Mouse (Mus musculus) skeletal muscle tissue, adult 2 months (tissue): ENCODE measurements around the gene Copa.

ENCODE experiments used
- DNase-seq: peaks from one replicate; pipeline ENCODE4 v3.0.0-alpha.2; 2012; ENCODE audit warnings: low read depth, low spot score

The Copa gene

DNA sequence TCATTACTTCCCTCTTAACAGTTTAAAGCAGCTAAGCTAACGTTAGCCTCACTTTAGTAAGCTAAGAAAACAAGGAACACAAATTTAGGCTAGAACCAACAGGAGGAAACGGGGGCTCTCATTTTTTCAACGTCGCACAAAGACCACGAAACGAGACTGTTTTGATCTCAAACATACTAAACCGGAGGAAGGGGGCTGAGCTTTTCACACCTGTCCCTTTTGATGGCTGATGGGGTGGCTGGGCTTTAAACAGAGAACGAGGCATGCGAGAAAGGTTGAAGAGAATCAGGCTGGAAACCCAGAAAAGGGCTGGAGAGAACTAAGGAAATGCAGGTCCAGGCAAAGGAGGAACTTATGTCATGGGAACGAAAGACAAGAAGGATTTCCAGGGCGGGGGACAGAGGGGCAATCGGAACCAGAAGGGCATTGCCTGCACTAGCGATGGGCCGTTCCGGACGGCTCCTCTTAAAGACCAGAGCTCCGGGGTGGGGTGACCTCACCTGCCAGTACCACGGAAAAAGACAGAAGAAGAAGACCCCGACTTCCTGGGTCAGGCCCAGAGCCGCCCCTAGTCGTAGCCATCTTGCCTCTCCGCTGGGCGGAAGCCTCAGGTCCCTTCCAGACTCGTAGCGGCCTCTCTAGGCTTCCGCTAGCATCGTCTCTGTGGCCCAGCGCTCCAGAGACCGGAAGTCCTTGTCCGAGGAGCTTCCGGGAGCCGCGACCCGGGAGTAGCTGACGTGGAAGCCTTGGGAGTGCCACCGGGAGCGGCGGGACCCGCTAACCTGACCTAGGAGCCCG lies at the start of gene Copa, which contains the start of gene Ncstn:
Gene Copa (plus strand): TSS at position 429 of the 798 bp plus-strand sequence.
Gene Ncstn (minus strand): TSS at position 695 of the 798 bp plus-strand sequence.
- DNase-seq, result peak; percentile 93

DNA sequence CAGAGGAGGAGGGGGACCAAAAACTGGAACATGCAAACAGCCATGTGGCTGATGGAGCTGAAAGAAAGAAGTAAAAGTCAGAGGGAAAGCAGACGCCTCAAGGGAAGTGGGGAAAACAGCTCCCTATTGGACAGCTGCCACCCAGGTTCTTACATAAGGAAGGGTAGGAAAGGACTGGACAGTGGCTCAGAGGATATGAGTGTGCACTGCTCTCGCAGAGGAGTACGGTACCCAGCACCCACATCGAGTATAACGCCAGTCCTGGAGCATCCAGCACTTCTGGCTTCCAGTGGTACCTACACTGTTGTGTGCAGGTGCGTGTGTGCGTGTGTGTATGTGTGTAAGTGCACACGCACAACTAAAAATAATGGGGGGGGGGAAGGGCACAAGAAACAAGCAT lies 35.9 kb upstream of the Copa start:
- no peak for DNase-seq

DNA sequence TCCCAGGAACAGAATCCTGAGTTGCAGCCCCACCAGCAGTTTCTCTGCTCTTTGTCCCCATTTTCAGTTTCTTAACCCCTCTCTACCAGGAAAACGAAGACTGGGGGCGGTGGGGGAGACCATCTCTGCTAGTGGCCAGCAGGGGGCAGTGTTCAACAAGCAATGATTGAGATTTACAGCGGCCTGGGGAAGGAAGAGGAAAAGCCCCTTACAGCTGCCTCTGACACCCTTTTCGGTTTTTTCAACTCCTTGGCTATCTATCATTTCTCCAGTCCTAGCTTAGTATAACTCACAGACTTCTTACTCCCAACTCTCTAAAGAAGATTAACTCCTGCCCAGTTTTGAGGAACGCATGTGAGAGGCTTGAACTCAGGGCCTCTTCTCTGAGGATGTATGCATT lies 35.4 kb upstream of the Copa start:
- peak; percentile 51 for DNase-seq

DNA sequence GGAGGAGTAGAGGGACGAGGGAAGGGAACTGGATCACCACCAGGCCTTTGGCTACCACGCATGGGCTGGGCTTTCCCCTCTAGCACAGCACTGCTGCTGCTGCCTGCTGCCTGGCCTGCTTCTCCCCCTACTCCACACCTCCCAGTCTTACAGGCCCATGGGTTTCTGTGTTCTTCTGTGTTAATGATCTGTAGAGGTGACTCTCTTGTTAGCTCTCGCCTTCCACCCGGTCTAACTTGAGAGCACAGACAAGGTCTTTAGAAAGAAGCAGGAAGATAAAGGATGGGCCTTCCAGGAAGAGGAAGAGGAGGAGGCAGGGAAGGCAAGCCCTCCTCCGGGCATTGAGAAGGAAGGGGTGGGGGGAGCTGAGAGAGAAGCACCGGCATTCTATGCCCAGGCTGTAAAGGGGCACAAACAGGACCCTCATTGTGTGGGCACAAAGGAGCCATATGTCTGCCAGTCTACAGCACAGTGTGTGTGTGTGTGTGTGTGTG lies 34.0 kb upstream of the Copa start:
- DNase-seq, result no peak

DNA sequence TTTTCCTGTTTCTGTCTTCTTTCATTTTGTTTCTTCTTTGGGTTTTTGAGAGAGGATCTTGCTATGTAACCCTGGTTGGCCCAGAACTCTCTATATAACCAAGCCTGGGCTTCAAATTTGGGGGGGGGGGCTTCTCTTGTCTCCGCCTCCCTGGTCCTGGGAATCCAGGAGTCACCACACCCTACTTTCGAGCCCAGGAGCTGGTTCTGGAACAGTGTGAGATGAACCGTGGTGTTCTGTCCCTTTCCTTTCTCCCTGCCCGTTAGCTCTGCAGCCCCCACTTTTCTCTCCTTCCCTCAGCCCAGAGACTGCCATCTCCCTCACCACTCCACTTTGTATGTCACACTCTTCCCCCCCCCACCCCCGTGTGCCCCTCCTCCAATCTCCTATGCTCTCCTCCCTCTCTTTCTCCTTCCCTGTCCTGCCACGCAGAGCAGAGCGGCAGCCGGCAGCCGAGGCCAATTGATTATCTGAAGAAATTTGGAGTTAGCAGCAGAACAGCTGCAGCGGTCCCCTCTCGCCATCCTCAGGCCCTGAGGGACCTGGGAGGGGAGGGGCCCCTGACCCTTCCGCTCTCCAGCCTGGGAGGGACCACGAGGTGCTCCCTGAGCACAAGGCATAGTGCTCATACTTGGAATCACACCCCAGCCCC lies 33.1 kb upstream of the Copa start:
- DNase-seq, result no peak

DNA sequence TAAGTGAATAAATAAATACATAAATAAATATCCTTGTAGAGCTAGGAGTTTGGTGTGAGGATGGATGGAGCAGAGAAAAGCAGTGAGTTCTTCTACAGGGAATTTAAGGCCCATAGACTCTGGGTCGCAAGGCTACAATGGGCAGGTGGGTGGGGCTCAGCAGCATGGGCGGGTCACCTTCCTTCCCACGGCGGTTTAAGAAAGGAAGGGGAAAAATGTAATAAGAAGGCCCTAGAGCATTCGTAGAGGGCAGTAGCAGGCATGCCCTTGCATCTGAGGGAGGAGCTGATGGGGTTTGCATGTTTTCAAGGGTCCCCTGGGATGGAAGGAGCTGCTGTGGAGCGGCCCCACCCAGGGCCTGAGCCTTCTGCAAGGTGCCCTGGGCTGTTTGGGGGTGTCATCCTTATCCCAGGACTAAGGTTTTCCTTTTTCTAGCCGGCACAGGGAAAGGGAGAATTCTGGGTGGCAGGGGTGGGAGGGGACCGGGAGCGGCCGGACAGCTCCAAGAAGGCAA lies 29.5 kb upstream of the Copa start:
- no peak for DNase-seq

DNA sequence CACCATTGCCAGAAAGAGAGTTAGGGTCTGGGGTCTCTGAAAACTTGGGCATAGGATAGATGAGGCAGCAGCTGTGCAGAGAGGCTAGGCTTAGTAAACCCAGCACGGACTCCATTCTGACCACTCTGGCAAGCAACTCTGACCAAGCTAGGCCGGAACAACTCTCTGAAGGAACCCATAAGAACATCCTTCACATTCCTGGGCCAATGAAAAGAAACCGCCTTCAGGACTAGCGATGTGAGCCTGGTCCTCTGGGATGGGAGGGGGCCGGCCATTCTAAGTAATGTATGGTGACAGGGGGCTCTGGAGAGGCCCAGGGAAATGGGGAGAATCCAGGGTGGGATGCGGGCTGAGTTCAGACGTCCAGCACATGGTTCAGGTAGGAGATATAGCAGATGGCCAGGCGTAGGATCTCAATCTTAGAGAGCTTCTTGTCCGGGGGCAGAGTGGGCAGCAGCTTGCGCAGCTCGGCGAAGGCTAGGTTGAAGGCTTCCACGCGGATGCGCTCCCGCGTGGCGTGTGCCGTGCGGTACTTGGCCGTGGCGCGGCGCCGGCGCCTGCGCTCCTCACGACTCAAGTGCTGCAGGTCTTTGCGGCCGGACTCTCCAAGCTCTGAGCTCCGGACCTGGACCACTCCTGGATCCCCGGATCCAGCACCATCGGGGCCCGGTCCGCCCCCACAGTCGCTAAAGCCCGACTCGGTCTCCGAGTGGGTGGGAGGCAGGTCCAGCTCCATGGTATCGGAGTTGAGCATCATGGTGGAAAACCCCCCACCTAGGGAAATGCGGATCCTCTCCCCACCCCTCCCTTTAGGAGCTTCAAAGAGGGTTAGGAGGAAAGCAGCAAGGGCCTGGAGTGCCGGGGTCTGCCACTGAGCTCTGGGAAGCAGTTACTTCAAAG lies 28.5 kb upstream of the Copa start:
- DNase-seq, result no peak

DNA sequence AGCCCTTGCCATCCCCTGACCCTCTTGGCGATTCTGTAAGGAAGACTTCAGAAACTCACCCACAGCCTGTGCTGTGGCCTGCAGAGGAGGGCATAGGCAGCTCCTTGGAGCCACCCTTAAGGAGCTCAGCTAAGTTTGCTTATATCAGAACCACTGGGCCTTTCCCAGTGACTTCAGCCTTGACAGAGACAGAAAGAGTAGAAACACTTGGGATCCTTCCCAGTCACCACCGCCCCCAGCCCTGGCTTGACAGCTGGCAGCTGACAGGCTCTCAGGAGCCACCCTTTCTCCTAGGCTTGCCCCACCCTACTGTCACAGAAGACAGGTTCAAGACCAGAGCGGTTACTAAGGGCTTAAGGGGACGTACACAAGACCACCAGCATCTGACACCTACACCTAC lies 26.1 kb upstream of the Copa start:
- DNase-seq, result no peak

DNA sequence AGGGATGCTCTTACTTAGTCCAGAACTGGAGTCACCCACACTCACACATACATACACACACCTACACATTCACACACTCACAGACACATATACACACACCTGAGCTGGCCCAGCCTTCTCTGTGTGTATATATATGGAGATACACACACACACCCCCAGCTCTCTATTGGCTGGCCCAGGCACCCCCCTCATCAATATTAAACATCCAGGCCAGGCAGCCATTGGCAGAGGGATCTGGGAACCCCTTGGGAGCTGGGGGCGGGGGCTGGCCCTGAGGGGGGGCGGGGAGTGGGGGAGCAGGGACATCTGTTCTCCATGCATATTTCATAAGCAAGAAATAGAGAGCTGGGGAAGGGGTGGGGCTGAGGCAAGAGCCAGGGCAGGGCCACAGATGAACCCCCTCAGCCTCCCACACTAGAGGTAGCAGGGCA lies 24.8 kb upstream of the Copa start, which contains the start of gene Nhlh1:
Gene Nhlh1 (minus strand): TSS at position 83 of the 431 bp plus-strand sequence.
- DNase-seq, result no peak

DNA sequence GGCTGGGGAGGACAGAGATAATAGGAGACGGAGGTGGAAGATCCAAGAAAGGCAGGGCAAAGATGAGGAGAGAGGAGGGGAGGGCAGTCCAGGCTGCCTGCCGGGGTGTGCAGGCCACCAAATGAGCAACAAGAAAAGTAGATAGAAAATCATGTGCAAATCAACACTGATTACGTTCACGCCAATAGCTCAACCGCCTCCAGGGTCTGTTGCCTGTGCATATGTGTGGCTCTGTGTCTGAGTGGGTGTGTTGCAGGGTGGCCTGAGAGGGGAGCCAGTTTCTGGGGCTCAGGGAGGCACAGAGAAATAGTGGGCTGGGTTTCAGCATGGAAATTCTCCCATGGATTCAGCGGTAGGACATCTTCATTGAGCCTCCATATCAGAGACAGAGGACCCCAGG lies 24.0 kb upstream of the Copa start:
- no peak for DNase-seq

DNA sequence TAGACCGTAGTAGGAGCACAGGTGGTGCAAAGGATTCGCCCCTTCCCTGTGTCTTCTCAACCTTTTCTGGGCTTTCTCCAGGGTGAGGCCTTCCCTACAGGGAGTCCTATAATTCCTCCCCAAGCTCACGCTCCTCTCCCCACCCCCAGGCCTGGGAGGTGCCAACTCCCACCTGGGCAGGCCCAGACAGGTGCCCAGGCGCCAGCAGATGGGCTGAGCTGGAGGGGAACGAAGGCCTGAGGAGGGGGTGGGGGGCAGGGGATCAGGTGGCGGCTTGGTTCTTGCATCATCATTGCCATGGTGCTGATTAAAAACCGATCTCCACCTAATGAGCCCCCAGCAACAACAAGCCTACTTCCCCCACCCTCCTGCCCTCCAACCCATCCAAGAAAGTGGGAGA lies 23.5 kb upstream of the Copa start:
- no peak for DNase-seq

DNA sequence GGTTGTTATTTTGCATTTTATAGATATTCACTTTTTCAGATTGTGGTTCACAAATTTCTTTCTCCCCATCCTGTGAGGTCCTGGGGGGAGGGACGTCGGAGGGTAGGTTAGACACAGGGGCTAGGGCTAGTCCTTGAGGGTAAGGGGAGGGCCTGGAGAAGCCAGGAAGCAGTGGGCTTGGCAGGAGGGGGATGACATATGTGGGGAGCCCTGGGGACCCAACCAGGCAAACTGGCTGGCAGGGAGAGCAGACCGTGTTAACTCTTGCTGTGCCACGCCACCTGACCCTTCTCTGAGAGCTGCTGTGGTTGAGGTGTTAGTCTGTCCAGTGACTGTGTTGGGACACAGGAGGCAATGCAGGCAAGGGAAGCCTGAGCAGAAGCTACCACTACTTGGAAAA lies 21.7 kb upstream of the Copa start:
- no peak for DNase-seq

DNA sequence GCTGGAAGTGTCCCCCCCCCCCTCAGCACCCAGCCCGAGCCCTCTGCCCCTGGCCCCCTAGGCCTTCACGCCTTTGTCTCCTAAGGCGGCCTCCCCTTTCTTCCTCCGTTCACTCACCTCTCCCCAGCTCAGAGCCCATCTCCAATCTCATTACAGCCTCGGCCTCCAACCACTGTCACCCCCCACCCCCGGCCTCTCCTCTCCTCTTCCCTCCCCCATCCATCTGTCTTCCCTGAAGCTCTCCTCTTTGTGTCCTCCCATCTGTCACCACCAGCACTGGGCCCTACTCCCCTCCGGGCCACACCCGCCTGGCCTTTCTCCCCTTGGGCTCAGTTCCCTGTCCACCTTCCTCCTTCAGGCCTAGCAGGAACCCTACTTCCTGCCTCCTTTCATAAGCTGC lies 21.1 kb upstream of the Copa start:
- DNase-seq, result no peak

DNA sequence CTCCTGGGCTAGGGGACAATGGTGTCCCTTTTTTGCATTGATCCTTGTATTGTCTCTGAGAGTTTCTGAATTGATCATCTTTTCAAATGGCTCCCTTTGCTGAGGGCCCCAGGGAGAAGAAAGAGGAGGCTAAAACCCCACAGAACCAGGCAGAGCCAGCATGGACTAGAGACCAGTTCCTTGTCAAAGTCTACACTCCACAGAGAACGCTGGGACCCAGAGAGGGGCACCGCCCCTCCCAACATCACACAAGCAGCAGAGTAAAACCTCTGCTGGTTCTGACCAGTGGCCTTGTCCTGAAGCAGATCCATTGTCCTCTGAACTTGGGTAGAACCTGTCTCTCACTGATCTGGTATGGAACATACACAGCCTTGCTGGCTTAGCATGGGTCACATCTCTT lies 20.2 kb upstream of the Copa start:
- DNase-seq, result no peak

DNA sequence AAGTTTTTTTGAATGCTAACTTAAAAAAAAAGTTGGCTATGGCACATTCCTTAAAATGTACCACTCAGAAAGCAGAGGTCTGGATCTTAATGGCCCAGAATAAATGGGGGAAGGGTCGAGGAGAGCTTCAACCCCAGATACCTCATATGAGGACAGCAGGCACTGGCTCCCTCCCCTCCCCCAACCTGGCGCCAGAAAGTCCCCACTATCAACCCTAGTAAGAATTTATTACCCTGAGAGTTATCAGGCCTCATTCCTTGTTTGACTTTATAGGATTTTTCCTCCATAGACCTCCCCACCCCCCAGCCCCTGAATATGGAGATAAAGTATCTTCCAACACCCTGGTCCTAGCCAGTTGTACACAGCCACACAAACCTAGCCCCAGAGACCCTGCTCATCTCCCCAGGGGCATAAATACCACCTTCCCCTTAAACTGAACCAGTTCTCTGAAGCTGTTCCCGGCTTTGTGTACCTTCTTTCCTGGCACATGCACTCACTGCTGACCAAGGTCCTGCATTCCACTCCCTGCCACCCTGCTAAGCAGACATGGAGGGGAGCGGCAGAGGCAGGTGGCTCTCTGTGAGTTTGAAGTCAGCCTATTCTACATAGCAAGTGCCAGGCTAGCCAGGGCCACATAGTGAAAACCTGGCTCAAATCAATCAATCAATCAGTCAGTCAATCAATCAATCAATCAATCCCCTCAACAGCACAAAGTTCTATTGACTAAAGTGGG lies 18.9 kb upstream of the Copa start:
- DNase-seq, result no peak

DNA sequence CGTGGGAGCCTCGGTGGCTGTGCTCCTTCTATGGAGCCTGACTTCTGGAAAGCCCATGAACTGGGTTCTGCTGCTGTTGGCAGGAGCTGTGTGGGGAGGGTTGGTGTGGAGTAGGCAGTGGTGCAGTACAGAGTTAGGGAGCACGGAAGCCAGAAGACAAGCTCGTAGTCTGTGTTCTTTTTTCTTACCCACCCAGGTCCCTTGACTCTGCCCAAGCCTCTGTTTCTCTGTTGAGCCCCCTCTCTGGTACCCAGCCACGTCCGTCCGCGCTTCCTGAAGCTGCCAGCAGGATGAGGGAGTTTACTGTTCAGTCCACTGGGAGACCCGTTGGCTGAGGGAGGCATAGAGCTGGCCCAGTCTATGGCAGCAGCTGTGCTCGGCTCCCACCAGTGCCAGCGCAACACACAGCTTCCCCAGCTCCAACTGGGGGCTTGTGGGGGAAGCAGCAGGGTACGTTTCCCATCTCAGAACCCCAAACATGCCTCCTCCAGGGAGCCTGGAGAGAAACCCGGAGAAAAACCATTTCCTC lies 17.7 kb upstream of the Copa start:
- peak; percentile 8 for DNase-seq

DNA sequence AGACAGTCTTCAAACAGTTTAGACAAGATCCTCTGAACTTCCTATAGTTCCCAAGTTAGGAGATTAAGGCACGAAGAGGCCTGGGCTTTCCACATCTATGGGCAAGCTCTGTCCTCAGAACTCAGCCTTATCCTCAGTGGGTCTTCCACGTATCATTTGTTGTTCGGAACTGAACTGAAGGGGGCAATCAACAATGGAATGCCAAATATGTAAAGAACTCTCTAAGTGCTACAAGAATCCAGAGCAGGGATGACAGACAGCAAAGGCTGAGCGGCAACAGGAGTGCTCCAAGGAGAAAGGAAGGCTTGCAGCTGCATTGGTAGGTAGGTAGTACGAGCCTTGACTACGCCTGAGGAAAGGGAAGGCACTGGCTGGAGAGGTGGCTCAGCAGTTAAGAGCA lies 12.1 kb upstream of the Copa start:
- no peak for DNase-seq

DNA sequence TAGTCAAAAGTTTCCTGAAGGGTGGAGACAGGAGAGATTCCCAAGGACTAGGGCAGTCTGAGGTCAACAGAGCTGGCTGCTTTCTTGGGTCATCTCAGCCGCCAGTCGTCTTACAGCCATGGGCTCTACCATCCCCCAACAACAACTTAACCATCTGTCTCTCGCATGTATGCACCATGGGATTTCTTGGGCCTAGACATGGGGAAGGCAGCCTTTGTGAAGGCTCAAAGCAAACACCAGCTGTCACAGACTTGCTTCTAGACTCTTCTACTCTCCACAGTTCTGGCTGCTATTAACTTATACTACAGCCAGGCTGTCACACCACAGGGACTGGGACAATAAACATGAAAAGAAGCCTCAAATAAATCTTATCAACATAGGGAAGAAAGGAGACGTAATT lies 10.8 kb upstream of the Copa start:
- no peak for DNase-seq

DNA sequence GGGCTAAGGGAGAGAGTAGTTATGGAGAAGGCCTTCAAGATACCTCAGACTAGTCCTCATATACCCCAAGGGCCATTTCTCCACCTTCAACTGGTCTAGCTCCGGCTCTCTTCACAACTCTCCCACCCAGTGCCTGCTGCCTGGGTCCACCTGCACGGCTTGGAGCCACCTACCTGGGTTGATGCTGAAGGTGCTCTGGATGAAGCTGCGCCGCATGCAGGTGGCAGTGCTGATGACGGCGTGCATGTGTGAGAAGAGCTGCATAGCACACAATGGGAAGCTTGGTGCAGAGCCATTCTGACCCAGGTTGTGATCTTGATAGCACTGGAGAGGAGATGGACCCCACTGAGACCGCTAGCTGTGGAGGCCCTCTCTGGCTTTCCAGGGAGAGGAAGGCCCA lies 9.7 kb upstream of the Copa start:
- no peak for DNase-seq

DNA sequence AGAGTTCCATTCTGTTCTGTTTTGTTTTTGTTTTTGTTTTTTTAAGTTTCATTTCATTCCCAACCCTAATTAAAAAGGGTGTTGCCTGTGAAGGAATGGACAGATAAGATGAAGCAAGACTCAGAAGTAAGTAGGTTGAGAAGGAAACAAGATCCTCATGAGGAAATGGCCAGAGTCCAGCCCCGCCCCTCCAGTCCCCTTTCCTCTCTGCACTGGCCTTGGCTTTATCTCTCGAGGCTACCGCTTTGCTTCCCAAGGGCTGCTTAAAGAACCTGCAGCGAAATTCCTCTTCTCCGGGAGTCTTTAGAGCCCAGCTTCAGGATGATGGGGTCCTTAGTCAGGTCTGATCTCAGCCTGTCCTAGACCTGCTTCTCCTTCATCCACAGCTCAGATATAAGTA lies 4.3 kb upstream of the Copa start:
- DNase-seq, result no peak
